Mouse (Mus musculus) ES-E14 (cell line): ENCODE data around the gene Cdh13.

Experiments used
- HCFC1 ChIP-seq: IDR thresholded peaks from 2 replicates; pipeline ENCODE4 v1.6.1; 2012; ENCODE audit warnings: low read length, inconsistent platforms, borderline replicate concordance; ENCODE audit not compliant: insufficient read depth
- MAFK ChIP-seq: IDR thresholded peaks from 2 replicates; pipeline ENCODE4 v1.6.1; 2014; ENCODE audit warnings: mild to moderate bottlenecking, low read depth, low read length, inconsistent platforms; ENCODE audit not compliant: insufficient read depth
- ZC3H11A ChIP-seq: IDR thresholded peaks from 2 replicates; pipeline ENCODE4 v1.6.1; 2012; ENCODE audit warnings: low read depth, mild to moderate bottlenecking, inconsistent platforms, low read length, borderline replicate concordance

DNA sequence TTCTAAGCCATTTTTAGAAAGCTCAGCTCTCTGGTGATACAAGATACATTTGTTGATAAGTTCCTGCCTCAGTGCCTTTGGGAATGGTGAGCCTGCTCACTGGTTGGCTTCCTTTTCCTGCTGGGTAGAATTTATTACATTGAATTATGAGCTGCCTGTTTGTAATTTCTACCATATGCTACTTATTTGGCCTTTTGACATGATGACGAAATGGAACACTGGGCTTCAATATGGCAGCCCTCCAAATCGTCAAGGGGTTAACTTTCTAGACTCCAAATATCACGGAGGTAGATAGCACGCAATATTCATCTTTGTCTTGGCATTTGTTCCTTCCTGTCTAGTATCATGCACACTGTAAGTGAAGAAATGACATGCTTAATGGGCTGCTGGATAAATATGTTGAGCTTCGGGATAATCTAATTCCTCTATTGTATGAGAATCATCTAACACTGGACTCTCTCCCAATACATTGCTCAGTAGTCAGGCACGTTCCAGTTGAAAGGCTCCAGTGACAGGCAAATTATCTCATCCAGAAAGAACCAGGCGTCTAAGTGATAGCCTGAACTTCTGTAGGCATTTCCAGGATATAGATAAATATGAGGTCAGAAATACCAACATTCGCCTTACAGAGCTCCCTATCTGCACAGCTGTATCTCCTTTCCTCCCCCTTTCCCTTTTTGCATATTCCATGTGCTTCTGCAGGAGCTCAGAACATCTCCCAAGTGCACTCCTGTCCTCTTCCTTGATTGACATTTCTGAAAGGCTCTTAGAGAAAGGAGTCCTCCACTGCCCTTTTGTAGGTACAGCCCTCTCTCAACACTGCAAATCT is 378.7 kb downstream of the Cdh13 start:
- TF ChIP-seq ZC3H11A (no peak), HCFC1 (no peak), MAFK (no peak)
